Mouse (Mus musculus) right cerebral cortex, postnatal 4 days (tissue): ENCODE results near the gene Hoxa6.
A peak's percentile ranks its signal among the peaks of the same experiment; 100 is the strongest.

Experiments
- DNase-seq: peaks from one replicate; pipeline ENCODE4 v3.0.0-alpha.2; 2022

Gene Hoxa6

GRCm38 (mm10) chr6:52208072-52208867 lies at the start of gene Hoxa6:
Gene Hoxa6, minus strand, starts transcription at chr6:52208722.
- DNase-seq = peak; percentile 11

GRCm38 (mm10) chr6:52256956-52257355 lies 48.4 kb upstream of the Hoxa6 start:
- DNase-seq = peak; percentile 86

GRCm38 (mm10) chr6:52253511-52254500 lies 45.3 kb upstream of the Hoxa6 start:
- DNase-seq = no peak

- DNase-seq = no peak
These were observed 44.4 kb upstream of the Hoxa6 start for GRCm38 (mm10) chr6:52252775-52253376.

- DNase-seq = no peak
These were observed 43.7 kb upstream of the Hoxa6 start for GRCm38 (mm10) chr6:52252016-52252774.

GRCm38 (mm10) chr6:52251177-52251879 lies 42.8 kb upstream of the Hoxa6 start:
- no peak for DNase-seq

GRCm38 (mm10) chr6:52249826-52250225 lies 41.3 kb upstream of the Hoxa6 start:
- no peak for DNase-seq

- no peak for DNase-seq
These were observed 40.9 kb upstream of the Hoxa6 start for GRCm38 (mm10) chr6:52249415-52249738.

- DNase-seq = no peak
These were observed 40.3 kb upstream of the Hoxa6 start for GRCm38 (mm10) chr6:52248638-52249414.

GRCm38 (mm10) chr6:52247766-52248637 lies 39.5 kb upstream of the Hoxa6 start:
- DNase-seq = no peak

GRCm38 (mm10) chr6:52246916-52247315 lies 38.4 kb upstream of the Hoxa6 start:
- no peak for DNase-seq

GRCm38 (mm10) chr6:52246403-52246803 lies 37.9 kb upstream of the Hoxa6 start:
- DNase-seq = no peak

- DNase-seq = no peak
These were observed 37.2 kb upstream of the Hoxa6 start, which contains the start of gene Hoxa11 for GRCm38 (mm10) chr6:52245757-52246142. Gene Hoxa11, minus strand, starts transcription at chr6:52245810.

- DNase-seq = no peak
These were observed 36.7 kb upstream of the Hoxa6 start for GRCm38 (mm10) chr6:52245040-52245756.

GRCm38 (mm10) chr6:52244471-52245039 lies 36.0 kb upstream of the Hoxa6 start:
- DNase-seq = no peak

- no peak for DNase-seq
These were observed 35.2 kb upstream of the Hoxa6 start for GRCm38 (mm10) chr6:52243681-52244121.

GRCm38 (mm10) chr6:52242801-52243332 lies 34.3 kb upstream of the Hoxa6 start:
- DNase-seq = no peak

GRCm38 (mm10) chr6:52241001-52241621 lies 32.6 kb upstream of the Hoxa6 start:
- DNase-seq = no peak
